Mouse (Mus musculus) c-Kit-positive CD71-negative TER-119-negative erythroid progenitor cells, embryonic 14.5 days (primary cell): Measurements from ENCODE around the gene 1110008P14Rik.

Experiments used
- DNase-seq: peaks from one replicate; pipeline ENCODE4 v3.0.0-alpha.2; 2013; ENCODE audit warnings: low read depth

The 1110008P14Rik gene

DNA sequence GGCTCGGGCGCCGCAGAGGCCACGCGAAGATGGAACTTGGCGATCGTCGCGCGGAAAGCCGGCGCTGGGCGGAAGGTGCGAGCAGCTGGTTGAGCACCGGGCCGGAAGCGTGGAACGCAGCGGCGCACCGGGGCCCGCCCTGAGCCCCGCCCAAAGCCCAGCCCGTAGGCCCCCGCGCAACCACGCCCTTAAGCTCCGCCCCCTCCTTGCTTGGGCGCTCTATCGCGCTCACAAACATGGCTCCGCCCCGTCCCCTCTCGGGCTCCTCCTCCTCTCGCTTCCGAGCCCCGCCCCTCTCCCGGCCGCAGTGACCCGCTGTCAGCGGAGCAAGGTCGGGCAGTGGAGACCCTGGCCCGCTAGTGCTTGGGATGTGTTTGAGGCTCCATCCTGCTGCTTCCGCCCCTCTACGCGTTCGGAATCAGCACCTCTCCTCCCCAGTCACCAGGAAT lies at the start of gene 1110008P14Rik:
TSS of gene 1110008P14Rik (minus strand) at position 164 of the 449 bp plus-strand sequence.
- peak; percentile 96 for DNase-seq

DNA sequence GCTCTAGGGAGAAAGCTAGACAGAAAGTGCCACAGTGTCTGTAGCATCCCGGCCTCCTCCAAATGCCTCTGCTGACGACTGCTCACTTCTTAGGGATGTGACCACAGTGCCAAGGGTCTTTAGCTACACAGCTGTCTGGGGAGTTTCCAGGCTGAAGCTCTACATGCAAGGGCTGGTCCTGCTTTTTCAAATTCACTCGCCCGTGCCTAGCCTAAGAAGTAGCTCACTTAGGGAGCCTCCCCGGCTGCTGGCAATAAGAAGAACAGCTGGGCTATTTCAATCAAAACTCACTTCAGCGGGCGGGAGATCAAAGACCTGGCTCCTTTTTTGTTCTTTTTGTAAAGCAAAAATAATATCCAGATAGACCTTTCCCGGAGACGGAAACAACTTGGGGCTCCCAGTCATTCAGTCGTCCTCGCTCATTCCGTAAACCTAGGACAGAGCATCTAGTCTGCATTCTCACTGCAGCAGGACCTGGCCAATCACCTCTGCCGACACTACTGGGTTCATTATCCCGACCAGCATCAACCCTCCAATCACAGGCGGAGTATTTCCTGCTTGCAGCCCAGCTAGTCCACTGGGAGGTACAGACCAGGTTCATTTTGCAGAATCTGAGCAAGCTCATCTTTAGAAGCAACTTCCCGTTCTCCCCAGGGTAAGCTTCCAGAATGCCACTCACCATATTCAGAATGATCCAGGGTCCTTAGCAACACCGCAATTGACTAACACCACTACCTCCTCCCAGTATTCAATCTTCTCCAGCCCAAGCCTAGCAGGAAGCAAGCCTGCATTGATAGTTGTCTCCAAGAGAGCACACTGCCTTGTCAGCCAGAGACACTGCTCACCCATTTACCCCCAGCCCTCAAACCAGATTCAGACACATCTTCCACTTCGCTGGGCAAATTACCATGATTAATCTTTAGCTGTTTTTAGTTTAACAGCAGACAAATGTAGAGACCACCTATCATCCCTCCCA lies 49.3 kb upstream of the 1110008P14Rik start:
- DNase-seq = no peak

DNA sequence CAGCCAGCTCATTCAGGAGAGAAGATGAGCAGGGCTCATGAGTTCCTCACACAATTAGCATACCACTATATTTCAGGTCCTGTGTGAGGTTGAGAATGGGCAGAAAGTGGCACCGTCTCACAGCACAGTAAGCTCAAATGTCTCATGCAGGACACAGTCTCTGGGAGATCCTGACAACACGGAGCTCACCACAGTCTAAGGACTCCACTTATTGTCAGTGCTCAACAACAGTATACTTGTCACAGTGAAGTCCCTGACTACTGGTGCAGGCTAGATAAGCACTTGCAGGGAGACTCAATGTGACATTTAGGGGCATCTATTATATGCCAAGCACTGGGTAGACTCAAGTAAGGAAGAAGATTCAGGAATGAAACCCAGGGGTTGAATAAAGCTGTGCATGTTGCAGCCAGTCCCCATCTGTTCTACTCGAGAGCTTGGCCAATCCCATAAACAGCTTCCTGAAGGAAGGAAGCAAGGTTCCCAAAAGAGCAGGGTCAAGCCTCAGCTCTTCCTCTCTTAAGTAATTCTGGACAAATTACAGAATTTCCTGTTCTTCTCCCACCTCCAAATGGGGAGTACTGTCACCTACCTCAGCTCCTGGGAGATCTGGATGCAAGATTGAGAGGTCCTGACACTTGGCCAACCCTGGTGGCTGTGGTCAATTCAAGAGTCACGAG lies 47.6 kb upstream of the 1110008P14Rik start:
- DNase-seq = no peak

DNA sequence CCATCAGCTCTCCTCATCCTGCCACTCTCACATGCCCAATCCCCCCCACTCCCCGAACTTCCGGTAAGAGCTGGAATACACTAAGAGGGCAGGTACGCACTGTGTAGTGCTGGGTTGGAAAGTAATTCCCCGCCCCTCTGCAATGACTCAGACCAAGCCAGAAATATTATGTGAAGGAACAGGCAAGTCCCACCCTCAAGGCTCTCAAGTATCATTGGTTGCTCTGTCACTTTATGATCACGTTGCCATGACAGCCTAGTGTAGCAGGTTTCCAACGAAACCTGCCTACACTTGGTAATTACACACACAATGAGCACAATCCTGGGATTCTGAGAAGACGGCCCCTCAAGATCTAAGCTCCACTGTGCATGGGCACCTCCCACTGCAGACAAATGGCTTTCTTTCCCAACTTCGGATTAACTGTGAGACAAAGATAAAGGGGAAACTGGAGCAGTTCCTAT lies 46.6 kb upstream of the 1110008P14Rik start:
- no peak for DNase-seq

DNA sequence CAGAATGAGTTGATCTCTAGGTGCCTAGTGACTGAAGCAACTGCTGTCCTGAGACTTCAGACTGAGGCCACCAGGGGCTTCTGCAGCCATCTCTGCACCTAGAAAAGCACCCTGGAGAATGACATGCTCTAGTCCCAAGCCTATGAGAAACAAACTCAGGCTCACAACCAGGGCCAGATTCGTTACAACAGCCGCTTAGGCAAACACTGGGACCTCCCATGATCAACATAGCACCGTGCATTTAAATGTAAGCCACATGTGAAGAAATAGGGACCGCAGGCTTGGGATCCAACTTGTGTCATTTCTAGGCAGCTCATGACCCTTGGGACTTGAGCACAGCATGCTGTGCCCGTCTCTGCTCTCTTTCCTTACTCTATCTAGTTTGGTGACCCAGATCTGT lies 46.0 kb upstream of the 1110008P14Rik start:
- DNase-seq = no peak

DNA sequence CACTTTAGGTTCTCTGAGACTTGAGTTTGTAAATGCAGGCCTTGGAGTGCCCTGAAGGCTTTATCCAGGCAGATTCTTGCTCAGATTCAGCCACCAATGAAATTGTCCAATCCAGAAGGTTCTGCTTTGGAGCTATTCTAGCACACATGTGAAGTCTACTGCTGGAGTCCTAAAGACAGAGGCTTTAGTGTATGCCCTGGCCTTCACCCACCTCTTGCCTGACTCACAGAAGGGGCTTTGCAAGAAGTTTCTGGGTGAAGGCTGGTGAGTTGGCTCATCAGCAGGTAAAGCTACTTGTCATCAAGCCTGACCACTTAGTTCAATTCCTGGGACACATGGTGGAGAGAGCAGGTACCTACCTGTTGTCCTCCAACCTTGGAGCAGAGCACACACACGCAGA lies 44.4 kb upstream of the 1110008P14Rik start:
- DNase-seq = no peak

DNA sequence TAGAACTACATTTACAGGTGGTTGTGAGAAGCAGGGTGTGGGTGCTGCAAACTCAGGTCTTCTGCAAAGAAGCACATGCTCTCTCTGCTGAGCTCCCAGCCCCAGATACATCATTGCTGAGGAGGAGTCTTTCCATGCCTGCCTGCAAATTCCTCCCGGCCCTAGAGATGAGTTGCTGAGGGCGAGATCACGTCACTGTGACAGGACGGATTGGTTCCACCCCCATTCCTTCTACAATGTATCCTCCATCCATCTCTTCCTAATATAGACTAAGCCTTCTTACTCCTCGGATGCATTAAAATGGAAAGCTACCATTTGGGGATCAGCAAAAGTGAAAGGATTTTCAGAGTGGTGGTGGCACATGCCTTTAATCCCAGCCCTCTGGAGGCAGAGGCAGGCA lies 43.8 kb upstream of the 1110008P14Rik start:
- DNase-seq = no peak

DNA sequence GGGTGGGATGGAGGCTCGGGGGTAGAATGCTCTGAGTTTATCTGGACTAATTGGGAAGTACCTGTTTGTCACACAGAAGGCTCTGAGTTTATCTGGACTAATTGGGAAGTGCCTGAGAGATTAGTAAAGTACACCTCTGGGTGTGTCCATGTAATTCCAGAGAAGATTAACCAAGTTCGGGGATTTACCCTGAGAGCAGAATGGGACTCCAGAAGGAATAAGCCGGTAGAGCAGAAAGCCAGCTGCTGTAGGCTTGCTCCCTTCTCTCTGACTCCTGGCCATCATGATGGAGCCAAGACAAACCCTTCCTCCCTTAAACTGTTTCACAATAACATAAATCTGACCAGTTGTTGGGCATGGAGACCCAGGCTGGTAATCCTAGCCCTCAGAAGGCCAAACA lies 43.1 kb upstream of the 1110008P14Rik start:
- no peak for DNase-seq

DNA sequence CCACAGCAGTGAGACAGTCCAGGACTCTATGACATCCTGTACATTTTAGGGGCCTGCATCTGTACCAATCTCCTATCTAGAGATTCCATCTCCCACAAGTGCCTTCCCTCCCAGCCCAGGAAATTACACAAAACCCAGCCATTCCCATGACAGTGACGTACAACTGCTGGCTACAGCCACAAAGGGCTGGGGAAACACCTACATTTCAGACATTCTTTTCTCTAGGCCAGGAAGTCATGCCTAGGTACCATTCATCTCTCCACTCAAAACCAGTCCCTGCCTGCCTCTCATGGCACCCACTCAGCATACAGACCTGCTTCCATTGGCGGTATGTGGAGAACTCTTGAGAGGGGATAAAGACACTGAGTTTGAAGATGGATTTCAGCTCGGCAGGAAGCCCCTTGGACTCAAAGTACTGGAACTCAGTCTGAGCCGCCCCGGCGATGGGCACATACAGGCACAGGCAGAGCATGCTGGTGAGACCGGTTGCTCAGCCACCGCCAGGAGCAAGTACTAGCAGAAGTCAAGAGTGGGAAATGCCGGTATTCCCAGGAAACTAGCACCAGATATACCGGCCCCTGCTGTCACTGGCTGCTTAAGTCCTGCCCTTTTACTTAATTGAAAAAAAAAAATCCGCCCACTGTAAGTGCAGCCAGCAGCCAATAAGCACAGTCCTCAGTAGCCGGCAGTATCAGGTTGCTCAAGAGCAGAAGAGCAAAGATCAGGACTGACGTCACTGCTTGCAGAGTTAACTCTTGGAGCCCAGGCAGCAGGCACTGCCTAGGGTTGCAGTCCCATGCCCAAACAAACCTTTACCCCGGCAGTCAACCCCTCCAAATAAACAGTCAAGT lies 42.0 kb upstream of the 1110008P14Rik start:
- peak; percentile 63 for DNase-seq

DNA sequence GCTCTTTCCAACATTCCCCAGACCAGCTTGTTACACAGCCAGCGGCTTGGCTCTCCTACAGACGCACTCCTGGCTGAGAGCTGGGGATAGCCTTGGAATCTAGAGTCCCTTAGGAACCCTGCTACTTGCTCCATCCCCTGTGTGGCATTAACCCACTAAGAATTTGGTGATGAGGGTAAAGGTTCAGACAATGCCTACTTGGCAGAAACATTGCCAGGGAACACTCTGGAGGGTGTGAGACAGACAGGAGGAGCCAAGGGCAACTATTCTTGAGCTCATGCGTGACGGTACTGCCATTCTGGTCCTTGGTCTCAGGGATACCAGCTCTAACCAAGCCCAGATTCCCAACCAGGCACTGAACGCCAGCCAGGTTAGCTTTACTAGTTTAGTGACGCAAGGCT lies 40.1 kb upstream of the 1110008P14Rik start:
- no peak for DNase-seq

DNA sequence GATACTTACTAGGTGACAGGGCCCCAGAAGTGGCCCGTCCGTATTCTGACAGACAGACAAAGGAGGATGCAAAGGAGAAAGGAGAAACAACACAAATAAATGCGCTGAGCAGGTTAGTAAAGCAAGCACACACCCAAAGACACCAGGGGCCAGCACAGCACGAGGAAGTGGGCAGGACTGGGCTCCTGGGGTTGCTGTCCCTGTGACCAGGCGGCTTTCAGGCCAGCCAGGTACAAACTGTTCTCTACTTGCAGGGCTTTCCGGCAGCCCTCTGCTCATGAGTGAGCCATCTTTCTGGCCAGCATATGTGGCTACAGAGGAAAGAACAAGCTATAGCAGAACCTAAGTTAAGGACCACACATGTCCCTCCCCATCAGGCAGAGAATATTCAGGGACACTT lies 38.9 kb upstream of the 1110008P14Rik start:
- no peak for DNase-seq

DNA sequence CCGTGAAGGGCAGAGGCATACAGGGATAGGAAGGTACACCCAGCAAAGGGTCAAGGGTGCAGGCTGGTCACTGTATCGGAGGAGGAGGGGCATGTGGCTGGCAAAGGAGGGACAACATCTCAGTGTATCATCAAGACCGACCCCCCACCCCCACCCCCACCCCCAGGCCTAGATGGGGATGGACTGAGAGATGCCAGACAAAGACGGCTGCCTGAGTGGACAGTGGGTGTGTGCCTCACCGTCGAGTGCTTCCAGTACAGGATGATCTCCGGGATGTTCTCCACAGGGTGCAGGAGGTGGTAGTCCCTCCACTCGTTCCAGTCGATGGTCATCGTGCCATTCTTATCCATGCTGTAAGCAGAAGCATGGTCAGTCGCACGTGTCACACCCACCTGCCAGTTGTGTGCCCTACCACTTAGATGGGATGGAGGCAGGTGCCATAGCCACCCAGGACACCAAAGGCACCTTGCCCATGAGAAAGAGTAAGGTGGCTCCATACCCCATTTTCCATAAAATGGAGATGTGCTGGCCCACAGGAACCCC lies 38.4 kb upstream of the 1110008P14Rik start:
- DNase-seq = no peak

DNA sequence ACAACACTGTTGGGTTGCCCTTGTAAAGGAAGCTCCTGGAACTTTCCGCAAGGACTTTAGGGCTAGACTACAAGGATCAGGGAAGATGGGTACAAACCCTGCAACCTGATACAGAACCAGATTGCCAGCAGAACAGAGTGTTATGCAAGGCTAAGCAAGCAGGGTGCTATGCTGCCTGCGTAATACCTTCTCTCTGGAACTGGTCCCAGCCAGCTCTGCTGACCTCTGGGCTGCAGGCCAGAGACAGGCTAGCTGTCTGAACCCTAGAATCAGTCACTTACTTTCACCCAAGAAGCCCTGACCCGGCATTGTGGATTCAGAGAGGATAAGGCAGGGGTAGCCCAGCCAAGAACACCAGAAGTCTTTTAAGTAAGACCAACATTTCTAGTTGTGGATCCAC lies 37.6 kb upstream of the 1110008P14Rik start:
- DNase-seq = no peak

DNA sequence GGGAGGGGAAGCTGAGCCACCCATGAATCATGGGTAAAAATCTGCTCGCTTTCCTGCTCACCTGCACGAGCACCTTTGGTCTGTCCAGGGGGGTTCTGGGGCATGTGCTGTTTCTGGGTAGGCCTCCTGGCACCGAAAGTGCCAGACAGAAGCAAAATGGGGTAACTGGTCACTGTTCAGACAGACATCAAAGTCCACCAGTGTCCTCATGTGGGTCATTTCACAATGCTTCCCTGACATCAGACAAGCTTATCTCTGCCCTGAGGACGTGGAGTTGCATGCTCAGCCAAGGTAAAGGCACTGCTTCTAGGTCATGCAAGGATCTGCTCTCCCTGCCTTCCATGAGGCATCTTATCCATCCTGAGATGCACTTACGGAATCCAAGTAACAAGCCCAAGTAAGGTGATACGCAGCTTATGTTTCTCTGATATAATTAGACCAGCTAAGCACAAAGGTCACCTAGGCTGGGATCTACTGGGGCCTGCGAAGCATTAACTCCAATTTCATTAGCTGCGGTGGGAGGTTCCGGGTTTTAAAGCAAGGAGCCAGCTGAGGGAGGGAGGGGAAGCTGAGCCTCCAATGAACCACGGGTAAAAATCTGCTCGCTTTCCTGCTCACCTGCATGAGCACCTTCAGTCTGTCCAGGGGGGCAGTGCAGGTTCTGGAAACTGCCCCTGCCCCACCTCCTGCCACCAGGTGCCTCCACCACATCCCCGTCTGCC lies 36.9 kb upstream of the 1110008P14Rik start:
- no peak for DNase-seq

DNA sequence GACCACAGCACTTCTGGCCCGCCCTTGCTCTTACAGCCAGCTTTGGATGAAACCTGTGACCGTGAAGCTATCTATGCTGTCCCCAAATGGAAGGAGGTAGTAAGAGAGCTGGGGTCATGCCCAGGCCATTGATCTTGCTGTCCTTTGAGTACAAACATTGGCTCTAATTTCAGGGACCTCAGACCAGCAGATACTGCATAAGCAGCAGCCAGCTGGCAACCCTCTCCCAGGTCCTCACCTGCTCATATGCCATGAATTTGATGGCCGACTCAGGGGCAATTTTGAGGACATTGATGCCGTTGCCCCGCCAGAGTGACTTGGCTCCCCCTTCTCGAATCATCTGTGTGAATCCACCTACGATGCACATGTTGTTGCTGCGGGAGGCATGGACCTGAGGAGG lies 35.7 kb upstream of the 1110008P14Rik start:
- DNase-seq = no peak

DNA sequence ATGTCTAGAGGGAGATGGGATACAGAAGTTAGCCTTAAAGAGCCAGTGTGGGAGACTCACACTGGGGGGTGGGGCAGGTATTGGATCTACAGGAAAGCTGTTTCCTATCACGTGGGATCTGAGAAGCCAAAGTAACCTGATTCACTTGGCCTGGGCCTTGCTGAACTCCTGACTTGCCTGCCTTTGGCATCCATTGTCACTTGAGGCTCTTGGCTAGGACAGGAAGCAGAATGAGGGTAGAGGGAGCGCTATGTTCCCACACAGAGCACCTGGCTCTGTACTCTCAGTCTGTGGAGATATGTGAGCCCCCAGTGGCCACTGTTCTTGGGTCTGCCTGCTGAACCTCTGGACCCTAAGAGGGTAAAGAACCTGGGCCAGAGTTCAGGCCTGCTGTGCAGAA lies 34.8 kb upstream of the 1110008P14Rik start:
- no peak for DNase-seq

DNA sequence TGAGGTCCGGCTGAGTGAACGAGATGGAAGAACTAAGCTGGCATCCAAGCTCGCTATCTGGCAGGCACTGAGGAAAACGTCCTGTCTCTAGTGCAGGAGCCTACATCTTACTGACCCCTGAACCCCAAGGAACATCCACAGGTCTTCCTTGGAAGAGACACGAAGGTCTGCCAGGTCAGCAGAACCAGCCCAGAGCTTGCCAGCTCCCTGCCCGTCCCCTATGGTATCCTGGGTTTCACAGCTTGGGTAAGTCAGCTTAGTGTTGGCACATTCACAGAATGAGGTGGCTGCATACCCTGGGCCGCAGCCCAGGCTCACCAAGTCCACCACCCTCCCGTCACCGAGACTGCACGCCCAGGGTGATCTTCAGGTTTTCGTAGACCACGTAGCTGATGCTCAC lies 34.1 kb upstream of the 1110008P14Rik start:
- DNase-seq = no peak

DNA sequence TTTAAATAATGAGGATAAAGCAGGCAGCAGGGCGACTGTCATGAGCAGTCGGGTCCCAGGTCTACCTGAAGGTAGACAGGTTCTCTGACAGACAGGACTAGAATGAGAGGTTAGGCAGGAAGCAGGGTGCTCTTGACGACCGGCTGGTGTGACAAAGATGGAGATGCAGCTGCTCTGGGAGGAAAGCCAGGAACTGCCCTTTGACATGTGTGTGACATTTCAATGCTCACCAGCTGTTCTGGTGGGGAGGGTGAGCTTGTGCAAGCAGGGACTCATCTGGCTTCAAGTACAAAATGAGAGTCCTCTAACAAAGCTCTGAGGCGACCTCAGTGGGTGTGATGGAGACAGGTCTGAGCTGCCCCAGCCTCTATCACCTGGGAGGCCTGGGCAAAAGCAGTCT lies 32.2 kb upstream of the 1110008P14Rik start:
- no peak for DNase-seq

DNA sequence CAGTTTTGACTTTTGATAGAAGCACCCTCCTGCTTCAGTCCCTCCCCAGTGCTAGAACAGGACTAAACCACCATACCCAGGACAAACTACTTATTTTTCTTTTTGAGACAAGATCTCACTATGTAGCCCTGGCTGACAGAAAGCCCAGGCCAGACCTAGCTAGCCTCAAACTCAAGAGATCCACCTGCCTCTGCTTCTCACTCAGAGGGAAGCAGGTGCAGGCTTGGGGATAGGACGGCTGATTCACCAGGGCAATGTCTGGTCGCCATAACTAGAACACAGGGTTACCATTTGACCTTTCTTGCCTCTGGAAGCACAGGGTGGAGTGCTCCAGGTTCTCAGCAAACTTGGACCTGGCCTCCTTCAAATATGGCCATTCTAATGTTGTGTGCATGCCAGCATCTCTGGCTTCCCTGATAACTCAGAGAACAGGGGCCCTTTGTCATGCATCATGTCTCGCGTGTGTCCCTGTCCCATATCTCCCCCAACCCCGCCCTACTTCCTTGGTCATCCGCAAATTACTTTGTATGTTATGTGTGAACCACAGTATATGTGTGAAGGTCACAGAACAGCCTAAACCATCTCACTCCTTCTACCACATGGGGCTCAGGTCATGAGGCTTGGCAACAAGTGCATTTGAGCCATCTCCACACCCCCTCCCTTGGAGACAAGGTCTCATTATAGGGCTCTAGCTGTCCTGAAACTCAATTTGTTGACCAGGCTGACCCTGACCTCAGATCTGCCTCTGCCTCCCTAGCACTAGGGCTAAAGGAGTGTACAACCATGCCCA lies 31.2 kb upstream of the 1110008P14Rik start:
- no peak for DNase-seq

DNA sequence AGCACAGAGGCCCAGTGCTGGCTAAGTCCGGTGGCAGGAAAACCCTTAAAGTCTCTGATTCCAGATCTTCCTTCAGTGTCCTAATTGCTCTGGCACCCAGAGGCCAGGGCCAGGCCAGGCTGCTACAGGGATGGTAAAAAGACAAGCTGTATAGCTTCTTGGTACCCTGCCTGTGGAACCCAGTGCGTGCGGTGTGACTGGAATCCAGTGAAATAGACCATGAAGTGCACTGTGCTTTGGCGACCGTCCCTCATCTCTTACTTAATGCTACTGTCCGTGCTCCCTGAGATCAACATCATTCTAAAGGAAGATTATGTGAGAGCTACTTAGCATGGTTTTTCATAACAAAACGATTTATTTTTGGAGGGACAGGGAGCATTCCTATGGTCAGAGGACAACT lies 29.7 kb upstream of the 1110008P14Rik start:
- DNase-seq = no peak
